Mouse (Mus musculus) cerebellum, postnatal 14 days (tissue): Measurements from ENCODE around the gene Gpat3.

Experiments
- DNase-seq, 2 experiments: peaks; one replicate each; pipeline ENCODE4 v3.0.0; 2021; ENCODE audit warnings: mixed read lengths in 2 of 2

The Gpat3 gene

GRCm38 (mm10) chr5:100917252-100917774, 71.8 kb downstream of the Gpat3 start:
- DNase-seq, result peak; percentile 76 to 84

DNA sequence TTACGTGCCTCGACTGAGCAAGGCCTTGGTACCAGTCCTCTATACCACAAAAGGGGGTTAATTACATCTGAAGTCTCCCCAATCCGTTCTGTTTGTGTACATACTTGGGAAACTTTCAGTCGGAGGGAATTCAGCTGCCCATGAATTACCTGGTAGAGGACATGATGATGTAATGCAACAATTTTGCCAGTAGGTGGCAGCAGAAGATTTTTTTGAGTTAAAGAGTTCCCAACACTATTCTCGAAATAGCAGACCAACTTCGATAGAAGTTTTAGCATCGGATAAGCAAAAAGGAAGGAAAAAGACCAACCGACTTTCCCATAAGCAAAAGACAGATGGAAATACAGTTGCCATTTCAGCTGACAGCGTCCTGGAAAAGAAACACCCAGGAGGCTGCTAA, 73.6 kb downstream of the Gpat3 start:
- peak; percentile 73 to 77 for DNase-seq

GRCm38 (mm10) chr5:100929698-100930097, 84.2 kb downstream of the Gpat3 start:
- DNase-seq, result no peak

- no peak for DNase-seq
These were observed 98.2 kb downstream of the Gpat3 start for GRCm38 (mm10) chr5:100943716-100944115.

DNA sequence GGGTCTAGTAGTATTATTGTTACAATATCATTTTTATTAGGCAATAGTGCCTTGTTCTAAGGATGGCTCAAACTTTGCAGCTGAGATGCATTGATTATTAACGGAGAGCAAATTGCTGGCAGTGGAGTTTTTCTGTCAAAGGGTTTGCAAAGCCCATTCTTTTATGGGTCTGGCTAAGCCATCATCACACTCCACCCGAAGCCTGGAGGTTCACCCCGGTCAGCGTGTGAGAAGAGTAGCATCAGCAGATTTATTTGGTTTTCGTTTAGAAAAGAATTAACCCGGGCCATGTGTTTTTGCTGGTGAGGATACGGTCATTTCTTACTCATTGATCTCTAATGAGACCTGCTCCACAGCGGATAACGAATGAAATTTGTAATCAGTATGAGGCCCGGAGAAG, 99.8 kb downstream of the Gpat3 start:
- DNase-seq, result no peak
